Mouse (Mus musculus): ENCODE results near the gene Htra1. TPM values are rescaled to one million over a fixed set of nuclear protein-coding genes. Genes with fewer than 3 reads are reported as not detected.

The Htra1 gene
- total RNA-seq, 2 experiments from 2014 or later: 93.5 to 103 TPM

GRCm38 (mm10) chr7:130966876-130967275, 31.0 kb downstream of the Htra1 start:
- DNase-seq: no peak

GRCm38 (mm10) chr7:130967901-130968300, 32.0 kb downstream of the Htra1 start:
- no peak for DNase-seq

GRCm38 (mm10) chr7:130968537-130968936, 32.6 kb downstream of the Htra1 start:
- DNase-seq: peak; percentile 54

- no peak for DNase-seq
Observed at GRCm38 (mm10) chr7:130969076-130969475, 33.2 kb downstream of the Htra1 start.

- DNase-seq: no peak
Observed at GRCm38 (mm10) chr7:130969507-130969906, 33.6 kb downstream of the Htra1 start.

GRCm38 (mm10) chr7:130972767-130973166, 36.9 kb downstream of the Htra1 start:
- DNase-seq: peak; percentile 40

GRCm38 (mm10) chr7:130976305-130976935, 40.5 kb downstream of the Htra1 start:
- DNase-seq: no peak

GRCm38 (mm10) chr7:130977794-130978521, 42.0 kb downstream of the Htra1 start:
- peak; percentile 81 for DNase-seq

- DNase-seq: no peak
Observed at GRCm38 (mm10) chr7:130978545-130978944, 42.6 kb downstream of the Htra1 start.

GRCm38 (mm10) chr7:130980130-130980529, 44.2 kb downstream of the Htra1 start:
- no peak for DNase-seq

- no peak for DNase-seq
Observed at GRCm38 (mm10) chr7:130982371-130982770, 46.5 kb downstream of the Htra1 start.

- no peak for DNase-seq
Observed at GRCm38 (mm10) chr7:130982881-130983280, 47.0 kb downstream of the Htra1 start.

GRCm38 (mm10) chr7:130984294-130984693, 48.4 kb downstream of the Htra1 start:
- DNase-seq: no peak

GRCm38 (mm10) chr7:130985193-130985592, 49.3 kb downstream of the Htra1 start:
- DNase-seq: no peak

- DNase-seq: no peak
Observed at GRCm38 (mm10) chr7:130985716-130986115, 49.8 kb downstream of the Htra1 start.

- peak; percentile 54 for DNase-seq
Observed at GRCm38 (mm10) chr7:130988146-130988545, 52.2 kb downstream of the Htra1 start.

GRCm38 (mm10) chr7:130989371-130989770, 53.5 kb downstream of the Htra1 start:
- no peak for DNase-seq

GRCm38 (mm10) chr7:130991174-130991789, 55.4 kb downstream of the Htra1 start:
- DNase-seq: no peak

GRCm38 (mm10) chr7:130993907-130994306, 58.0 kb downstream of the Htra1 start:
- DNase-seq: no peak

- DNase-seq: no peak
Observed at GRCm38 (mm10) chr7:131001976-131002726, 66.2 kb downstream of the Htra1 start.

GRCm38 (mm10) chr7:131004071-131004470, 68.2 kb downstream of the Htra1 start:
- no peak for DNase-seq

- no peak for DNase-seq
Observed at GRCm38 (mm10) chr7:131007221-131007620, 71.3 kb downstream of the Htra1 start.

- DNase-seq: no peak
Observed at GRCm38 (mm10) chr7:131009178-131009577, 73.3 kb downstream of the Htra1 start.

All from gastrocnemius, postnatal 10 days (tissue).